ENCODE assay signal across 17 mouse cellular contexts in genomic region chr1:85921725-85922124, GRCm38 (mm10). TPM values are rescaled to one million over a fixed set of nuclear protein-coding genes. Genes with fewer than 3 reads are reported as not detected.
DNase-seq lines count a peak whose midpoint lies in the region; ATAC-seq lines count a peak whose summit lies in the region.
"Had no signal": no experiment of that assay in that cellular context is flagged by ENCODE, and none has a peak within 500 bp of the region (broad histone marks: within the 10 kb centered on the region; RNA-seq: fewer than 3 reads in every experiment).

No protein-coding gene starts in this region.

- no peak overlapping the region for H3K4me3 ChIP-seq in forebrain, embryonic 14.5 days (ENCODE audit: low read depth, low read length)
- H3K4me3 ChIP-seq in forebrain, embryonic 12.5 days (replicated peaks): no peak overlapping the region
- H3K4me3 ChIP-seq: intestine, embryonic 15.5 days; liver, embryonic 13.5 days; midbrain, embryonic 12.5 days had no signal

- H3K36me3 ChIP-seq in forebrain, embryonic 14.5 days (ENCODE audit: control insufficient read depth, insufficient read depth, low read length): no peaks in the 10 kb centered on the region
- no peaks in the 10 kb centered on the region for H3K36me3 ChIP-seq in forebrain, embryonic 12.5 days (replicated peaks)
- H3K36me3 ChIP-seq: intestine, embryonic 15.5 days; liver, embryonic 13.5 days; midbrain, embryonic 12.5 days had no signal

- peak overlapping the region; percentile 36; the same call in 1 of the 2 replicates for H3K27ac ChIP-seq in forebrain, embryonic 14.5 days (ENCODE audit: low read depth, low read length)
- H3K27ac ChIP-seq in forebrain, embryonic 12.5 days: no peak overlapping the region
- H3K27ac ChIP-seq: intestine, embryonic 15.5 days; liver, embryonic 13.5 days; midbrain, embryonic 12.5 days had no signal

- no peaks in the 10 kb centered on the region for H3K9me3 ChIP-seq in forebrain, embryonic 14.5 days (replicated peaks; ENCODE audit: control insufficient read depth, low read length)
- H3K9me3 ChIP-seq in forebrain, embryonic 12.5 days: no peaks in the 10 kb centered on the region
- H3K9me3 ChIP-seq: intestine, embryonic 15.5 days; liver, embryonic 13.5 days; midbrain, embryonic 12.5 days had no signal

- no peak overlapping the region for H3K9ac ChIP-seq in forebrain, embryonic 14.5 days (ENCODE audit: low read length)
- no peak overlapping the region for H3K9ac ChIP-seq in forebrain, embryonic 12.5 days
- H3K9ac ChIP-seq: intestine, embryonic 15.5 days; liver, embryonic 13.5 days; midbrain, embryonic 12.5 days had no signal

- 78% methylated on average over 7 of the region's 7 CpGs for WGBS in forebrain, embryonic 14.5 days
- WGBS in forebrain, embryonic 12.5 days: 87% methylated on average over 7 of the region's 7 CpGs

- DNase-seq in forebrain, embryonic 14.5 days (ENCODE audit: low spot score): no peak
- DNase-seq in layer of hippocampus, adult 8-10 months (ENCODE audit: low spot score in 2 of 2): peak; percentile 61 to 73
- DNase-seq in layer of hippocampus, postnatal 25 days (ENCODE audit: extremely low spot score in 1 of 2, low spot score in 1 of 2): no peak
- DNase-seq in ZHBTc4 (ENCODE audit: low read depth, low spot score): peak; percentile 8
- peak; percentile 82 for DNase-seq in layer of hippocampus, adult 9-11 months
- DNase-seq in adrenal gland, postnatal 10 days: no peak
- DNase-seq: adrenal gland, adult 8-10 months; B cell, adult 2 months; heart, adult 18-20 months; heart, postnatal 10 days; kidney, postnatal 10 days; liver, embryonic 13.5 days; thymus, adult 2 months had no signal

- ATAC-seq in forebrain, embryonic 14.5 days: no peak
- ATAC-seq in forebrain, embryonic 12.5 days (ENCODE audit: low FRiP score): no peak
- no peak for ATAC-seq in monocyte, adult 5-6 weeks (replicated peaks; ENCODE audit: insufficient number of reproducible peaks, low FRiP score, low TSS enrichment, poor library complexity, severe bottlenecking)
- ATAC-seq: intestine, embryonic 15.5 days had no signal

- H3K27me3 ChIP-seq in forebrain, embryonic 14.5 days (replicated peaks; ENCODE audit: control insufficient read depth, insufficient read depth, low read length): no peaks in the 10 kb centered on the region
- no peaks in the 10 kb centered on the region for H3K27me3 ChIP-seq in forebrain, embryonic 12.5 days
- H3K27me3 ChIP-seq: intestine, embryonic 15.5 days; liver, embryonic 13.5 days had no signal

- H3K4me2 ChIP-seq in forebrain, embryonic 14.5 days (ENCODE audit: low read length): no peak overlapping the region
- no peak overlapping the region for H3K4me2 ChIP-seq in forebrain, embryonic 12.5 days
- H3K4me2 ChIP-seq: intestine, embryonic 15.5 days; liver, embryonic 13.5 days; midbrain, embryonic 12.5 days had no signal

- H3K4me1 ChIP-seq in forebrain, embryonic 14.5 days (ENCODE audit: control insufficient read depth, insufficient read depth, low read length): peaks cover 21% of the 10 kb centered on the region
- peaks cover 22% of the 10 kb centered on the region for H3K4me1 ChIP-seq in forebrain, embryonic 12.5 days
- H3K4me1 ChIP-seq: intestine, embryonic 15.5 days had no signal

RNA-seq across cellular contexts. Expression of gene 4933407L21Rik, which starts 6.6 kb away (rescaled TPM):
- 4.0 and 4.2 TPM in 2 replicates for polyA plus RNA-seq in forebrain, embryonic 14.5 days (2014; fragmentation: Nextera tagmentation; extraction: Ambion mirVana)
- polyA plus RNA-seq in forebrain, embryonic 12.5 days (2016; fragmentation: Nextera tagmentation; extraction: Ambion mirVana): 2.4 and 3.7 TPM in 2 replicates
- total RNA-seq in layer of hippocampus, adult 8-10 months (2022): 1 to 10 TPM; 4.3 to 5.3 (median 4.5) TPM
- 1 to 10 TPM; 3.5 to 4.0 TPM for total RNA-seq in layer of hippocampus, postnatal 25 days (2021)
- total RNA-seq in monocyte, adult 5-6 weeks (2017): not detected in 3 replicates
- under 1 TPM; 0.18 to 0.24 TPM for total RNA-seq in adrenal gland, postnatal 10 days (2021)
- total RNA-seq: heart, adult 18-20 months had no signal
- polyA plus RNA-seq: liver, embryonic 13.5 days had no signal

RNA-seq across cellular contexts. Expression of gene Itm2c, which starts 27.6 kb away (rescaled TPM):
- polyA plus RNA-seq in forebrain, embryonic 14.5 days (2014; fragmentation: Nextera tagmentation; extraction: Ambion mirVana): 149 and 157 TPM in 2 replicates
- 116 and 119 TPM in 2 replicates for polyA plus RNA-seq in forebrain, embryonic 12.5 days (2016; fragmentation: Nextera tagmentation; extraction: Ambion mirVana)
- 100 to 1,000 TPM; 782 to 804 (median 787) TPM for total RNA-seq in layer of hippocampus, adult 8-10 months (2022)
- 100 to 1,000 TPM; 728 to 849 TPM for total RNA-seq in layer of hippocampus, postnatal 25 days (2021)
- 94.7 to 124 TPM (median 121 TPM) in 3 replicates for total RNA-seq in monocyte, adult 5-6 weeks (2017)
- 100 to 1,000 TPM; 284 to 307 TPM for total RNA-seq in adrenal gland, postnatal 10 days (2021)

RNA-seq across cellular contexts. Expression of gene Gpr55, which starts 39.1 kb away (rescaled TPM):
- polyA plus RNA-seq in forebrain, embryonic 14.5 days (2014; fragmentation: Nextera tagmentation; extraction: Ambion mirVana): 0.05 TPM in 1 of 2 replicates, not detected in the other
- 0.05 TPM in 1 of 2 replicates, not detected in the other for polyA plus RNA-seq in forebrain, embryonic 12.5 days (2016; fragmentation: Nextera tagmentation; extraction: Ambion mirVana)
- total RNA-seq in layer of hippocampus, adult 8-10 months (2022): under 1 TPM in 3 of 4 experiments, not detected in 1; 0.08 to 0.52 (median 0.25) TPM
- total RNA-seq in layer of hippocampus, postnatal 25 days (2021): under 1 TPM in 1 of 2 experiments, not detected in 1; 0.12 TPM
- 2.2 to 4.9 TPM (median 4.7 TPM) in 3 replicates for total RNA-seq in monocyte, adult 5-6 weeks (2017)
- total RNA-seq in adrenal gland, postnatal 10 days (2021): 1 to 10 TPM in 1 of 2 experiments, under 1 TPM in 1; 0.85 to 1.8 TPM
- total RNA-seq: heart, postnatal 10 days had no signal

Comparison
In these comparisons a context has a peak if more than half of its experiments do, and no peak if none do; other contexts are left out.
1. DNase-seq: peak in layer of hippocampus, adult 8-10 months (2 of 2), ZHBTc4 (single experiment) and layer of hippocampus, adult 9-11 months (single experiment); none in forebrain, embryonic 14.5 days (single experiment), layer of hippocampus, postnatal 25 days (0 of 2) and adrenal gland, postnatal 10 days (single experiment).